Mouse (Mus musculus): ENCODE results near the gene Tfdp2. TPM values are rescaled to one million over a fixed set of nuclear protein-coding genes. Genes with fewer than 3 reads are reported as not detected.
A peak's percentile ranks its signal among the peaks of the same experiment; 100 is the strongest.

Gene Tfdp2
- polyA plus RNA-seq, 1 experiment from 2014 or later = 4.2 TPM

GRCm38 (mm10) chr9:96353799-96354198 lies 157.7 kb downstream of the Tfdp2 start:
- Histone ChIP-seq H3K36me3 (ENCODE audit: inconsistent target) (peaks cover 12% of the 10 kb centered on the region; the same call in 1 of the 2 replicates), H3K27ac (no peak overlapping the region), H3K79me2 (ENCODE audit: inconsistent target) (peaks cover 100% of the 10 kb centered on the region), H3K4me3 (ENCODE audit: inconsistent target) (no peak overlapping the region)
- WGBS (ENCODE audit: missing documents) = 77% methylated on average over 8 of the region's 8 CpGs

GRCm38 (mm10) chr9:96360056-96360455 lies 164.0 kb downstream of the Tfdp2 start:
- H3K79me2 ChIP-seq (ENCODE audit: inconsistent target) = peaks cover 84% of the 10 kb centered on the region
- no peak overlapping the region for H3K27ac ChIP-seq
- WGBS (ENCODE audit: missing documents) = 92% methylated on average over 3 of the region's 3 CpGs
- H3K4me3 ChIP-seq (ENCODE audit: inconsistent target) = no peak overlapping the region
- H3K36me3 ChIP-seq (ENCODE audit: inconsistent target) = no peaks in the 10 kb centered on the region

GRCm38 (mm10) chr9:96363581-96364140 lies 167.6 kb downstream of the Tfdp2 start:
- Histone ChIP-seq H3K27ac (peak overlapping the region; percentile 85), H3K4me3 (ENCODE audit: inconsistent target) (peak overlapping the region; percentile 77), H3K36me3 (ENCODE audit: inconsistent target) (no peaks in the 10 kb centered on the region), H3K79me2 (ENCODE audit: inconsistent target) (peaks cover 48% of the 10 kb centered on the region)
- 1% methylated on average over 22 of the region's 64 CpGs for WGBS (ENCODE audit: missing documents)

GRCm38 (mm10) chr9:96364141-96364838 lies 168.2 kb downstream of the Tfdp2 start, which contains the start of gene Atp1b3:
Atp1b3 (minus strand) TSS chr9:96364442.
- Histone ChIP-seq H3K27ac (peak within 1 kb of the TSS; percentile 85), H3K4me3 (ENCODE audit: inconsistent target) (peak within 1 kb of the TSS; percentile 77), H3K79me2 (ENCODE audit: inconsistent target) (peaks cover 42% of the 10 kb centered on the region), H3K36me3 (ENCODE audit: inconsistent target) (no peaks in the 10 kb centered on the region)
- WGBS (ENCODE audit: missing documents) = 1% methylated on average over 58 of the region's 81 CpGs

GRCm38 (mm10) chr9:96365271-96365872 lies 169.3 kb downstream of the Tfdp2 start:
- H3K27ac ChIP-seq = peak overlapping the region; percentile 8; the same call in 1 of the 2 replicates
- no peak overlapping the region for H3K4me3 ChIP-seq (ENCODE audit: inconsistent target)
- no peaks in the 10 kb centered on the region for H3K36me3 ChIP-seq (ENCODE audit: inconsistent target)
- peaks cover 31% of the 10 kb centered on the region for H3K79me2 ChIP-seq (ENCODE audit: inconsistent target)
- WGBS (ENCODE audit: missing documents) = 73% methylated on average over 5 of the region's 6 CpGs

GRCm38 (mm10) chr9:96369654-96370384 lies 173.7 kb downstream of the Tfdp2 start:
- Histone ChIP-seq H3K36me3 (ENCODE audit: inconsistent target) (no peaks in the 10 kb centered on the region), H3K27ac (no peak overlapping the region), H3K79me2 (ENCODE audit: inconsistent target) (no peaks in the 10 kb centered on the region), H3K4me3 (ENCODE audit: inconsistent target) (no peak overlapping the region)
- WGBS (ENCODE audit: missing documents) = 46% methylated on average over 5 of the region's 5 CpGs

- 94% methylated on average over 5 of the region's 5 CpGs for WGBS (ENCODE audit: missing documents)
- Histone ChIP-seq H3K4me3 (ENCODE audit: inconsistent target) (no peak overlapping the region), H3K36me3 (ENCODE audit: inconsistent target) (no peaks in the 10 kb centered on the region), H3K79me2 (ENCODE audit: inconsistent target) (no peaks in the 10 kb centered on the region), H3K27ac (no peak overlapping the region)
Measured at GRCm38 (mm10) chr9:96371075-96371474, 175.0 kb downstream of the Tfdp2 start.

Other genes with a start within 250 kb of the Tfdp2 start
- 9.2 to 14.6 TPM (median 11.2 TPM) in 3 replicates for gene Xrn1, start 241.5 kb upstream of the Tfdp2 start, polyA plus RNA-seq (2018)
- 0.59 to 0.74 TPM (median 0.73 TPM) in 3 replicates for gene Gk5, start 76.9 kb upstream of the Tfdp2 start, polyA plus RNA-seq (2018)
- gene Atp1b3, start 168.2 kb downstream of the Tfdp2 start, polyA plus RNA-seq (2018) = 272 to 584 TPM (median 564 TPM) in 3 replicates

Measured in macrophage (primary cell).